Mouse (Mus musculus) midbrain, postnatal 0 days (tissue): ENCODE measurements at regions not wholly inside any gene's neighbourhood (a gene's known extent, or its start where the extent isn't known, plus 50 kb on each side); places are given as distances from the start of the nearest gene placed in this dataset.

Source experiments
- ATAC-seq: fragments of 200-750 bp; cut with Nextera tagmentation; 2 replicates; pipeline ENCODE4 v1.8.0; 2017; ENCODE audit warnings: moderate number of reproducible peaks, mild to moderate bottlenecking, moderate TSS enrichment, moderate library complexity; ENCODE audit not compliant: low FRiP score
- DNase-seq: peaks from one replicate; pipeline ENCODE4 v3.0.0-alpha.2; 2015; ENCODE audit warnings: low spot score
- H3K27ac ChIP-seq: fragments of 300-500 bp; sonication (generic); 2 replicates; pipeline ENCODE4 v1.5.1; 2014; ENCODE audit warnings: low read depth, mild to moderate bottlenecking, low read length, mixed read lengths
- H3K27me3 ChIP-seq: fragments of 300-500 bp; sonication (generic); 2 replicates; pipeline ENCODE4 v1.6.1; 2014; ENCODE audit warnings: low read length, control low read depth, mixed read lengths; ENCODE audit not compliant: insufficient read depth
- H3K36me3 ChIP-seq: fragments of 300-500 bp; sonication (generic); 2 replicates; pipeline ENCODE4 v1.6.1; 2014; ENCODE audit warnings: low read length, control low read depth, mixed read lengths; ENCODE audit not compliant: insufficient read depth
- H3K4me1 ChIP-seq: fragments of 300-500 bp; sonication (generic); 2 replicates; pipeline ENCODE4 v1.6.1; 2014; ENCODE audit warnings: mild to moderate bottlenecking, control low read depth, antibody characterized with exemption, low read length, mixed read lengths; ENCODE audit not compliant: insufficient read depth
- H3K4me2 ChIP-seq: fragments of 300-500 bp; sonication (generic); 2 replicates; pipeline ENCODE4 v1.6.1; 2014; ENCODE audit warnings: low read depth, mild to moderate bottlenecking, low read length, mixed read lengths; ENCODE audit not compliant: poor library complexity, severe bottlenecking
- H3K4me3 ChIP-seq: fragments of 300-500 bp; sonication (generic); 2 replicates; pipeline ENCODE4 v1.5.1; 2014; ENCODE audit warnings: low read depth, mild to moderate bottlenecking, low read length, moderate library complexity
- H3K9ac ChIP-seq: fragments of 300-500 bp; sonication (generic); replicated peaks from 2 replicates; pipeline ENCODE4 v1.6.1; 2014; ENCODE audit warnings: mild to moderate bottlenecking, low read length, moderate library complexity, mixed read lengths; ENCODE audit not compliant: poor library complexity, severe bottlenecking
- H3K9me3 ChIP-seq: fragments of 300-500 bp; sonication (generic); 2 replicates; pipeline ENCODE4 v1.6.1; 2016; ENCODE audit warnings: low read length, control low read depth
- CTCF ChIP-seq: IDR thresholded peaks from 2 replicates; pipeline ENCODE4 v1.5.1; 2016; ENCODE audit warnings: antibody characterized with exemption, mild to moderate bottlenecking
- whole genome bisulfite sequencing: fragments of 180-500 bp; shearing (Covaris S2); extraction: QIAGEN DNeasy Blood & Tissue Kit; methylation state at CpG from one replicate; pipeline ENCODE4 v1.1.7; 2014; 5-methylcytosine and 5-hydroxymethylcytosine counted together

DNA sequence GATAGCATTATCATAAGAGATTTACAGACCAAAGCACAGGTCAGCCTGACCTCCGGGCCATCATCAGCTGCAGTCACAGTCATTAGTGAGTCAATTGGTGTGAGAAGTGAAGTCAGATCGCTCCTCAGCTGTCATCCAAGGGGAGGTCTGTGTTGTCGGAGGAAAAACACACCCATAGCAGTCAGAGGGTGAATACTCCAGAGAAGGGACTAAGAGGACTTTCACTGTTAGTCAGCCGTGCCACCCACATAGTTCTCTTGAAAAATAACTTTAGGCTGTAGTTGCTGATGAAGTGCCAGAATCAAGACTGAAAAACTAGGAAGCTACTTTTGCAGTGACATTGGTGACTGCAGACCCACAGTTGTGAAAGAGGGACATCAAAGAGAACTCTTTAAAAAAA lies 213.5 kb upstream of the Tet2 start:
- Histone ChIP-seq H3K4me2 (no peak overlapping the region), H3K4me1 (no peaks in the 10 kb centered on the region; the same call in 1 of the 2 replicates), H3K4me3 (no peak overlapping the region), H3K27me3 (no peaks in the 10 kb centered on the region), H3K9ac (no peak overlapping the region), H3K36me3 (no peaks in the 10 kb centered on the region), H3K9me3 (no peaks in the 10 kb centered on the region), H3K27ac (no peak overlapping the region)
- WGBS: 32% methylated on average over 4 of the region's 4 CpGs
- ATAC-seq (no peak), DNase-seq (no peak)
- TF ChIP-seq CTCF: no peak

DNA sequence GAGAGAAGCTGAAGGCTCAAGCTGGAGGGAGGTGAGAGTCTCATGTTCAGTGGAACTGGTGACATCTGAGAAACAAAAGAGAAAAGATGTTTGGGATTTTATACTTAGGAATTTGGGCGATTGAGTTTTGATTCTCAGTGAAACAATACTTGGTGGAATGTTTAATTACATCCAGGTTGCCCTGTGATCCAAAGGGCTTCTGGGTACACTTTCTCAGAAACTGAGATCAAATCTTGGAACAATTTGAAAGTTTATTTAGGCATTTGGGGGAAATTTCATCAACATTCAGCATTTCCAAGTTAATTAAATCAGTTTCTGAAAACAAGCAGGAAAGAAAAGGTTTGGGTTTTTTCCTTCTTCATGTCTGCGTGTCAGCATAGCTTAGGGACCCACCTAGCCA lies 214.7 kb upstream of the Tet2 start:
- DNase-seq: no peak
- Histone ChIP-seq H3K36me3 (no peaks in the 10 kb centered on the region), H3K9me3 (no peaks in the 10 kb centered on the region), H3K27me3 (no peaks in the 10 kb centered on the region), H3K9ac (no peak overlapping the region), H3K27ac (no peak overlapping the region), H3K4me2 (no peak overlapping the region), H3K4me3 (no peak overlapping the region), H3K4me1 (no peaks in the 10 kb centered on the region; the same call in 1 of the 2 replicates)
- WGBS: 80% methylated on average over 2 of the region's 2 CpGs
- no peak for TF ChIP-seq CTCF
- no peak for ATAC-seq

DNA sequence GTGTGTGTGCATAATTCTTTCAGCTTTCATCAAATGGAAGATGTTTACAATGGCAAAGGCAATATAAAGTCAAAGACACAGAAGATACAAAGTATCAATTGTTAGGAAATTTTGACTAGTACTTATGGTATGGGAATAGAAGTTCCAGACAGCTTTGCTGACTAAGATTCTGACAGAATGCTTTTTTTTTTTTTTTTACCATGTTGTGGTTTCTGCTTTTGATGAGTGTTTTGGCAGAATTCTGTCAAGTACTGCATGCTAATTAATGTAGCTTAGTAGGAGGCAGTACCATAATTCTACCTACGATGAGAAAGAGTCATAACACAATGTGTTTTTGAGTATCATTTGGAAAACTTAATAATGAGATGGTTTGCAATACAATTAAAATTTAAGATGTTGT lies 215.3 kb upstream of the Tet2 start:
- DNase-seq: no peak
- 87% methylated on average over 1 of the region's 1 CpGs for WGBS
- no peak overlapping the region for H3K27ac ChIP-seq
- no peak overlapping the region for H3K9ac ChIP-seq
- no peak for ATAC-seq
- H3K9me3 ChIP-seq: no peaks in the 10 kb centered on the region
- H3K36me3 ChIP-seq: no peaks in the 10 kb centered on the region
- H3K4me1 ChIP-seq: no peaks in the 10 kb centered on the region
- H3K4me2 ChIP-seq: no peak overlapping the region
- no peak for TF ChIP-seq CTCF
- H3K4me3 ChIP-seq: no peak overlapping the region
- H3K27me3 ChIP-seq: no peaks in the 10 kb centered on the region

GRCm38 (mm10) chr3:133763721-133764120 lies 218.8 kb upstream of the Tet2 start:
- no peak overlapping the region for H3K27ac ChIP-seq
- H3K4me1 ChIP-seq: no peaks in the 10 kb centered on the region
- DNase-seq (no peak), ATAC-seq (no peak)
- H3K4me2 ChIP-seq: no peak overlapping the region
- no peaks in the 10 kb centered on the region for H3K9me3 ChIP-seq
- H3K9ac ChIP-seq: no peak overlapping the region
- TF ChIP-seq CTCF: no peak
- no peaks in the 10 kb centered on the region for H3K36me3 ChIP-seq
- H3K27me3 ChIP-seq: no peaks in the 10 kb centered on the region
- H3K4me3 ChIP-seq: no peak overlapping the region

GRCm38 (mm10) chr3:133773490-133773889 lies 228.6 kb upstream of the Tet2 start:
- 82% methylated on average over 2 of the region's 2 CpGs for WGBS
- Histone ChIP-seq H3K4me1 (no peaks in the 10 kb centered on the region), H3K9me3 (no peaks in the 10 kb centered on the region), H3K4me3 (no peak overlapping the region), H3K4me2 (no peak overlapping the region), H3K9ac (no peak overlapping the region), H3K27ac (no peak overlapping the region), H3K27me3 (no peaks in the 10 kb centered on the region), H3K36me3 (no peaks in the 10 kb centered on the region)
- no peak for DNase-seq
- no peak for ATAC-seq
- no peak for TF ChIP-seq CTCF

DNA sequence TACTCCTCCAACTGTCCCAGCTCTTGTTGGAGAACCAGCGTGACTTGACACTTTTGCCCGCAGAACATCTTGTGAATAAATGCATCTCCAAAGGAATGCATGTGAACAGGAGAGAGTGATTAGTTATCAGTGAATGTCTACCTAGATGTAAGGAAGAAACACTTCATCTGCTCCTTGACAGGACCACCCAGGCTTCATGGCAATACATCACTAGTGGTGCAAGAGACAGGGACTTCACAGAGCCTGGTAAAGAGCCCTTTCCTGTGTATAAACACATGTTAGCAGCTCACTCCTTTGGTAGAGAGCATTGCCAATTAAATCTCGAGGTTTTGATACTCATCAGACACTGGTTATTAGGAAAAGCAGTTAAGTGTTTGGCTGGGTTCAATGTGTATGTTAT lies 229.3 kb upstream of the Tet2 start:
- H3K27me3 ChIP-seq: no peaks in the 10 kb centered on the region
- no peak for TF ChIP-seq CTCF
- no peak overlapping the region for H3K9ac ChIP-seq
- H3K27ac ChIP-seq: no peak overlapping the region
- no peaks in the 10 kb centered on the region for H3K9me3 ChIP-seq
- ATAC-seq: no peak
- DNase-seq: no peak
- no peaks in the 10 kb centered on the region for H3K36me3 ChIP-seq
- no peaks in the 10 kb centered on the region for H3K4me1 ChIP-seq
- H3K4me3 ChIP-seq: no peak overlapping the region
- 77% methylated on average over 3 of the region's 3 CpGs for WGBS
- no peak overlapping the region for H3K4me2 ChIP-seq

- ATAC-seq (no peak), DNase-seq (peak; percentile 18)
- Histone ChIP-seq H3K27ac (no peak overlapping the region), H3K36me3 (no peaks in the 10 kb centered on the region), H3K9me3 (no peaks in the 10 kb centered on the region), H3K27me3 (no peaks in the 10 kb centered on the region), H3K4me2 (no peak overlapping the region), H3K4me3 (no peak overlapping the region), H3K4me1 (no peaks in the 10 kb centered on the region), H3K9ac (no peak overlapping the region)
- TF ChIP-seq CTCF: no peak
- 32% methylated on average over 4 of the region's 4 CpGs for WGBS
Measured at GRCm38 (mm10) chr3:133776013-133776412, 231.1 kb upstream of the Tet2 start.
